Comparison of ENCODE assay signal across 35 mouse cellular contexts in the genomic region with DNA sequence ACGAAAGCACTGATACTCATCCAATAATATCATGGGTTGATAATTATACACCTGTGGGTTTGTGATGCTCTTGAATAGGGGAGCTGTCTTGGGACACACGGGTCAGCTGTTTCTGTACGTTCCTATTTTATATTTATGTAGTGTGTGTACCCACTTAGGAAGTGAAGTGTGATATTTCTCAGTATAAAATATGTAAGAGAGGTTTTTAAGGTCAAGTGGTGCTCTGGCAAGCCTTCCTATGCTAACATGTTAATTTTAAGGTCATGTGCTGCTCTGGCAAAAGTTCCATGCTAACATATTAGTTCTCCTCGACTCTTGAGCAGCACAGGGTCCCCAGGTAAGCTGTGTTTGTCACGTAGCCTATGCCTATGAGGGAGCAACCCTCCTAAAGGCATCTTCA.
"Had no signal": no experiment of that assay in that cellular context is flagged by ENCODE, and none has a peak within 500 bp of the region (broad histone marks: within the 10 kb centered on the region; RNA-seq: fewer than 3 reads in every experiment).

No protein-coding gene starts in this region.

- H3K27me3 ChIP-seq: hindbrain, embryonic 12.5 days; hindbrain, embryonic 13.5 days; hindbrain, embryonic 15.5 days; intestine, embryonic 15.5 days; kidney, embryonic 15.5 days had no signal

- ATAC-seq: hindbrain, embryonic 16.5 days; hindbrain, postnatal 0 days; inflammation-experienced regulatory T-cells, adult 6 months; intestine, embryonic 15.5 days; intestine, embryonic 16.5 days; intestine, postnatal 0 days had no signal

- H3K4me2 ChIP-seq: heart, embryonic 11.5 days; heart, embryonic 12.5 days; heart, embryonic 13.5 days; heart, embryonic 15.5 days; hindbrain, embryonic 12.5 days; hindbrain, embryonic 13.5 days; hindbrain, embryonic 14.5 days; hindbrain, embryonic 15.5 days; intestine, embryonic 15.5 days; kidney, embryonic 15.5 days had no signal

- H3K36me3 ChIP-seq: heart, embryonic 10.5 days; heart, embryonic 12.5 days; heart, embryonic 13.5 days; heart, embryonic 15.5 days; hindbrain, embryonic 10.5 days; hindbrain, embryonic 12.5 days; hindbrain, embryonic 13.5 days; hindbrain, embryonic 15.5 days; intestine, embryonic 15.5 days; kidney, embryonic 15.5 days had no signal

- H3K4me3 ChIP-seq: heart, adult 2 months; heart, embryonic 10.5 days; heart, embryonic 12.5 days; heart, embryonic 13.5 days; heart, embryonic 15.5 days; hindbrain, embryonic 10.5 days; hindbrain, embryonic 12.5 days; hindbrain, embryonic 13.5 days; hindbrain, embryonic 15.5 days; intestine, embryonic 15.5 days; kidney, embryonic 15.5 days; layer of hippocampus, adult 2 months had no signal

- H3K4me1 ChIP-seq: heart, embryonic 10.5 days; heart, embryonic 12.5 days; heart, embryonic 13.5 days; heart, embryonic 15.5 days; hindbrain, embryonic 12.5 days; hindbrain, embryonic 15.5 days; intestine, embryonic 15.5 days; kidney, embryonic 15.5 days had no signal

- H3K9ac ChIP-seq: heart, embryonic 12.5 days; heart, embryonic 13.5 days; heart, embryonic 15.5 days; hindbrain, embryonic 12.5 days; hindbrain, embryonic 13.5 days; hindbrain, embryonic 14.5 days; hindbrain, embryonic 15.5 days; intestine, embryonic 15.5 days; kidney, embryonic 15.5 days had no signal

- H3K27ac ChIP-seq: heart, adult 2 months; heart, embryonic 10.5 days; heart, embryonic 13.5 days; heart, embryonic 15.5 days; hindbrain, embryonic 10.5 days; hindbrain, embryonic 12.5 days; hindbrain, embryonic 13.5 days; hindbrain, embryonic 14.5 days; hindbrain, embryonic 15.5 days; hindbrain, postnatal 0 days; intestine, embryonic 15.5 days; kidney, embryonic 15.5 days; kidney, postnatal 0 days; layer of hippocampus, adult 2 months had no signal

- H3K9me3 ChIP-seq: heart, embryonic 10.5 days; heart, embryonic 12.5 days; heart, embryonic 13.5 days; heart, embryonic 15.5 days; hindbrain, embryonic 10.5 days; hindbrain, embryonic 12.5 days; hindbrain, embryonic 13.5 days; hindbrain, embryonic 15.5 days; intestine, embryonic 15.5 days; kidney, embryonic 15.5 days had no signal

- DNase-seq: heart, adult 2 months; heart, postnatal 10 days; heart, postnatal 14 days; heart, postnatal 36 days; heart, postnatal 4 days; kidney, adult 11 months; kidney, adult 18-20 months; kidney, adult 2 months; kidney, adult 8-10 months; kidney, adult 9 months; kidney, postnatal 10 days; kidney, postnatal 14 days; kidney, postnatal 25 days; kidney, postnatal 36 days; kidney, postnatal 4 days; layer of hippocampus, adult 9-11 months had no signal
